Mouse (Mus musculus) hindbrain, postnatal 0 days (tissue): ENCODE data around the gene Rabepk. TPM values are rescaled to one million over a fixed set of nuclear protein-coding genes. Genes with fewer than 3 reads are reported as not detected.

Source experiments
- ATAC-seq: fragments of 200-750 bp; cut with Nextera tagmentation; 2 replicates; pipeline ENCODE4 v1.8.0; 2017; ENCODE audit warnings: mild to moderate bottlenecking, moderate TSS enrichment, moderate library complexity
- DNase-seq: peaks from one replicate; pipeline ENCODE4 v3.0.0-alpha.2; 2015; ENCODE audit warnings: low spot score
- H3K27ac ChIP-seq: fragments of 300-500 bp; sonication (generic); 2 replicates; pipeline ENCODE4 v1.5.1; 2014; ENCODE audit warnings: mild to moderate bottlenecking
- H3K27me3 ChIP-seq: fragments of 300-500 bp; sonication (generic); 2 replicates; pipeline ENCODE4 v1.6.1; 2014; ENCODE audit warnings: low read length, mixed read lengths; ENCODE audit not compliant: insufficient read depth
- H3K36me3 ChIP-seq: fragments of 300-500 bp; sonication (generic); 2 replicates; pipeline ENCODE4 v1.6.1; 2014; ENCODE audit warnings: low read length, mixed read lengths; ENCODE audit not compliant: insufficient read depth
- H3K4me1 ChIP-seq: fragments of 300-500 bp; sonication (generic); 2 replicates; pipeline ENCODE4 v1.6.1; 2014; ENCODE audit warnings: antibody characterized with exemption, low read length, mixed read lengths; ENCODE audit not compliant: insufficient read depth
- H3K4me2 ChIP-seq: fragments of 300-500 bp; sonication (generic); 2 replicates; pipeline ENCODE4 v1.6.1; 2014; ENCODE audit warnings: low read depth, mild to moderate bottlenecking, low read length, moderate library complexity, mixed read lengths
- H3K4me3 ChIP-seq: fragments of 300-500 bp; sonication (generic); 2 replicates; pipeline ENCODE4 v1.5.1; 2014; ENCODE audit warnings: low read length
- H3K9ac ChIP-seq: fragments of 300-500 bp; sonication (generic); replicated peaks from 2 replicates; pipeline ENCODE4 v1.6.1; 2014; ENCODE audit warnings: mild to moderate bottlenecking, low read length, moderate library complexity, mixed read lengths
- H3K9me3 ChIP-seq: fragments of 300-500 bp; sonication (generic); 2 replicates; pipeline ENCODE4 v1.6.1; 2016; ENCODE audit warnings: low read length, mixed read lengths
- CTCF ChIP-seq: IDR thresholded peaks from 2 replicates; pipeline ENCODE4 v1.5.1; 2016; ENCODE audit warnings: antibody characterized with exemption, control low read depth, low read depth
- WGBS: fragments of 180-500 bp; shearing (Covaris S2); extraction: QIAGEN DNeasy Blood & Tissue Kit; methylation state at CpG from one replicate; pipeline ENCODE4 v1.1.7; 2014; 5-methylcytosine and 5-hydroxymethylcytosine counted together
- polyA plus RNA-seq: library from polyadenylated mRNA; unstranded; fragments of >200 nt; fragmentation: Nextera tagmentation; extraction: Ambion mirVana; gene quantifications from 2 replicates; pipeline ENCODE4 v1.2.1, GENCODE M21; 2015
- total RNA-seq: library from RNA; depleted of rRNA; stranded (reverse); fragments of >200 nt; gene quantifications from 2 replicates; pipeline ENCODE4 v1.2.3, GENCODE M21; 2014

Gene Rabepk
- total and polyA plus RNA-seq, 2 experiments from 2014 or later, result 19.0 to 28.8 TPM

DNA sequence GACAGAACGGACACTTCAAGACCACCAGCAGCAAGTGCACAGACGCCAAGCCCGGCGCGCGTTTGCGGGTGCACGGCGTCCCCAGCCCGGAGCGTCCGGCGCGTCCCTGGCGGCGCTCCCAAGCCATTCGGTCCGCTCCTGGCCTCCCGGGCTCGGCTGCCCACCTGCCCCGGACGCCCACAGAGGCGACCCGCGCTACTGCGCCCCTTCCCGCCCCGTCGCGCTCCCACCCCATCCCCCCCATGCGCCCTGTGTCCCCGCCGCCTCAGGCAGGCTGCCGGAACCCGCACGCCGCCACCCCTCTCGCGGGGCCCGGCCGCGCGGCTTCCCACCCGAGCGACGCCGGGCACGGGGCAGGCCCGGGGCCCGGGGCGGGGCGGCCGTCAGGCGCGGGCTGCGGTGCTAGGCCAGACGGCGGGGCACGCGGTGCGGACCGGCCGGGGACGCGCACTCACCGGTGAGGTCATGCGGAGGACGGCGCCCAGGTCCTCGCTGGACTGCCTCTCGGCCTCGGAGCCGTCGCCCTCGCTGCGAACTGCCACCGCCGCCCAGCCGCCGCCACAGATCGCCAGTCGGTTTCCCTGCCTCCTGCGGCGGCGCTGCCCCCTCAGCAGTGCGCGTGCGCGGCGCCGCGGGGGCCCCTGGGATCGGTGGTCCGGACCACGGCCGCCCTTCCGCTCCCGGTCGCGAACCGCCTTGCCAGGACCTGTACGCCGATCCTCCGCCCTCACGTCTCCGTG is 45.7 kb downstream of the Rabepk start:
- Histone ChIP-seq H3K27me3 (no peaks in the 10 kb centered on the region), H3K9me3 (no peaks in the 10 kb centered on the region), H3K4me1 (no peaks in the 10 kb centered on the region), H3K9ac (peak overlapping the region; percentile 98), H3K36me3 (no peaks in the 10 kb centered on the region), H3K4me3 (peak overlapping the region; percentile 92), H3K4me2 (peak overlapping the region; percentile 65), H3K27ac (peak overlapping the region; percentile 89)
- ATAC-seq (peak; percentile 93), DNase-seq (peak; percentile 93)
- 1% methylated on average over 69 of the region's 106 CpGs for WGBS
- no peak for TF ChIP-seq CTCF

DNA sequence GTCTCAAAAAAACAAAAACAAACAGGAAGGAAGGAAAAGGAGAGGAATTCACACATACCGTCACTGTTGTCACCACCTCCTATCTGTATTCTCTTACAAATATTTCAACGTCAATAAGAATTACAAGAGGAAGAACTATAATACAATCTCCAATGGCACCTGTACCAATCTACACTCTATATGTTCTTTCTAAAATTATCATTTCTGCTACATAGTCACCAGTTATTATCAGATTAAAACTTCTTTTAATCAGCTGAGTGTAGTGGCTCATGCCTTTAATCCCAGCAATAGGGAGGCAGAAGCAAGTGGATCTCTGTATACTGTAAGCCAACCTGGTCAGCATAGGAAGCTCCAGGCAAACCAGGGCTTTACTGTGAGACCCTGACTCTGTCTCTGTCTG is 49.5 kb downstream of the Rabepk start:
- DNase-seq (no peak), ATAC-seq (no peak)
- no peak for TF ChIP-seq CTCF
- Histone ChIP-seq H3K36me3 (no peaks in the 10 kb centered on the region), H3K27me3 (no peaks in the 10 kb centered on the region), H3K4me3 (no peak overlapping the region), H3K9me3 (no peaks in the 10 kb centered on the region), H3K4me1 (no peaks in the 10 kb centered on the region), H3K27ac (no peak overlapping the region), H3K9ac (no peak overlapping the region), H3K4me2 (no peak overlapping the region)
- 92% methylated on average over 2 of the region's 2 CpGs for WGBS

DNA sequence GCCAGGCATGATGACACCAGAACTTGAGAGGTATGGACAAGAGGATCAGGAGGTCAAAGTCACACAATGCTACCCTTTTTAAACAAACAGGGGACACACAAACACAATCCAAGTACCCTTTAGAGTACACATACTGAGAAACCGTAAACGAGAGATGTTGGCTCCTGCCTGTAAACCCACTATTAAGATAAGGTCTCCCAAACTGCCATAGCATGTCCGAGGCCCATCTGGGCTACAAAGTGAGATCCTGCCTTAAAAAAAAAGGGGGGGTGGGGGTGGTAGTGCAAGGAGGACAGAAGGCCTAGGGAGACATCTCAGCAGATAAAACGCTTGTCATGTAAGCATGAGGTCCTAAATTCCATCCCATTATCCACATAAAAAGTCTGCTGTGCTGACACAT is 51.2 kb downstream of the Rabepk start:
- 93% methylated on average over 4 of the region's 4 CpGs for WGBS
- TF ChIP-seq CTCF, result no peak
- ATAC-seq, result no peak

DNA sequence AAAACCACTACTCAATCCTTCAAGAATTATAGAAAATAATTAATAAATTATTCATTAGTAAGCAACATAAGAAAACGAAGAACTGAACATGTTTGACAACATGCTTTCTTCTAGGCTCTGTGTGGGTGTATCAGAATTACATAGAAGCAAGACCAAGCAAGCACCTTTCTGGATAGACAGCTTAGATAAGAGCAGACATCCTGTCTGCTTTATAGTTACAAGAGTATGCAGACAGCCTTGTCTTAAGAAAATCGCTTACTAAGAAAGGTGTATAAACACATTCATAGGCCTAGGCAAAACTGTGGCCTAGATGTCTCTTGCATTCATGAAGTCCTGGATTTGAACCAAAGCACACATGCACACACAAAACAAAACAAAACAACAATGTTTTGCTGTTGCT is 54.0 kb downstream of the Rabepk start:
- WGBS, result 92% methylated on average over 2 of the region's 2 CpGs
- H3K4me1 ChIP-seq, result no peaks in the 10 kb centered on the region
- TF ChIP-seq CTCF, result no peak
- ATAC-seq, result no peak
- H3K9me3 ChIP-seq, result no peaks in the 10 kb centered on the region
- no peak overlapping the region for H3K4me3 ChIP-seq
- no peaks in the 10 kb centered on the region for H3K36me3 ChIP-seq
- H3K27ac ChIP-seq, result no peak overlapping the region
- no peaks in the 10 kb centered on the region for H3K27me3 ChIP-seq
- no peak for DNase-seq
- H3K4me2 ChIP-seq, result no peak overlapping the region
- no peak overlapping the region for H3K9ac ChIP-seq

More for the DNA sequence above, 51.2 kb downstream of the Rabepk start:
- Histone ChIP-seq H3K27ac (no peak overlapping the region), H3K9me3 (no peaks in the 10 kb centered on the region), H3K9ac (no peak overlapping the region), H3K27me3 (no peaks in the 10 kb centered on the region), H3K4me1 (no peaks in the 10 kb centered on the region), H3K4me2 (no peak overlapping the region), H3K36me3 (no peaks in the 10 kb centered on the region), H3K4me3 (no peak overlapping the region)
- DNase-seq, result no peak

DNA sequence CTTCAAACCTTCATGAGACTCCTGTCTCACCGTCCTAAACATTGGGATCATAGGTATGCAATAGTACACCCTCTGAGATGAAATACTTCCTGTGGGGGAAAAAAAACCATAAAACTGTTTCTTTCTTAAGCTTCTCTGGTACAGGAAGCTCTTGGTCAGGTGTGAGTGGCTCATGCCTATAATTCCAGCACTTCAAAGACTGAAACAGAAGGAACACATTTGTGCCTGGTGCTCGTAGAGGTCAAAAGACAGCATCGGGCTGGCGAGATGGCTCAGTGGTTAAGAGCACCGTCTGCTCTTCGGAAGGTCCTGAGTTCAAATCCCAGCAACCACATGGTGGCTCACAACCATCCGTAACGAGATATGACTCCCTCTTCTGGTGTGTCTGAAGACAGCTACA is 55.2 kb downstream of the Rabepk start:
- no peak overlapping the region for H3K4me2 ChIP-seq
- no peaks in the 10 kb centered on the region for H3K9me3 ChIP-seq
- ATAC-seq, result no peak
- no peaks in the 10 kb centered on the region for H3K27me3 ChIP-seq
- TF ChIP-seq CTCF, result no peak
- no peak for DNase-seq
- no peaks in the 10 kb centered on the region for H3K4me1 ChIP-seq
- no peaks in the 10 kb centered on the region for H3K36me3 ChIP-seq
- H3K9ac ChIP-seq, result no peak overlapping the region
- WGBS, result 97% methylated on average over 8 of the region's 8 CpGs
- no peak overlapping the region for H3K4me3 ChIP-seq
- H3K27ac ChIP-seq, result no peak overlapping the region

DNA sequence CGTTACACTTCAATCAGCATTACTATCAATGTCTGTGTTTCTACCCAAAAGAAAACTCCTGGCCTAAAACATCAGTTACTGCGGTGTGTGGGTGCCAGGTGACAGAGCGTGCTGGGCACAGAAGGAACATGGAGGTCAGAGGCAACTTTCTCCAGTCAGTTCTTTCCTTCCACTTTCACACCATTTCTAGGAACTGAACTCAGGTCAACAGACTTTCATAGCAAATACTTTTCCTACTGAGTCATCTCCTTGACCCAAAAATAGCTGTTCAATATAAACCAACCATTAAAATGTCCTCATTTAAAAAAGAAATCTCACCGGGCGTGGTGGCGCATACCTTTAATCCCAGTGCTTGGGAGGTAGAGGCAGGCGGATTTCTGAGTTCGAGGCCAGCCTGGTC is 57.0 kb downstream of the Rabepk start:
- no peak overlapping the region for H3K4me3 ChIP-seq
- no peak for TF ChIP-seq CTCF
- H3K9ac ChIP-seq, result no peak overlapping the region
- H3K9me3 ChIP-seq, result no peaks in the 10 kb centered on the region
- WGBS, result 93% methylated on average over 8 of the region's 8 CpGs
- DNase-seq, result no peak
- H3K27ac ChIP-seq, result no peak overlapping the region
- H3K36me3 ChIP-seq, result no peaks in the 10 kb centered on the region
- no peak overlapping the region for H3K4me2 ChIP-seq
- ATAC-seq, result no peak
- H3K27me3 ChIP-seq, result no peaks in the 10 kb centered on the region
- H3K4me1 ChIP-seq, result no peaks in the 10 kb centered on the region

DNA sequence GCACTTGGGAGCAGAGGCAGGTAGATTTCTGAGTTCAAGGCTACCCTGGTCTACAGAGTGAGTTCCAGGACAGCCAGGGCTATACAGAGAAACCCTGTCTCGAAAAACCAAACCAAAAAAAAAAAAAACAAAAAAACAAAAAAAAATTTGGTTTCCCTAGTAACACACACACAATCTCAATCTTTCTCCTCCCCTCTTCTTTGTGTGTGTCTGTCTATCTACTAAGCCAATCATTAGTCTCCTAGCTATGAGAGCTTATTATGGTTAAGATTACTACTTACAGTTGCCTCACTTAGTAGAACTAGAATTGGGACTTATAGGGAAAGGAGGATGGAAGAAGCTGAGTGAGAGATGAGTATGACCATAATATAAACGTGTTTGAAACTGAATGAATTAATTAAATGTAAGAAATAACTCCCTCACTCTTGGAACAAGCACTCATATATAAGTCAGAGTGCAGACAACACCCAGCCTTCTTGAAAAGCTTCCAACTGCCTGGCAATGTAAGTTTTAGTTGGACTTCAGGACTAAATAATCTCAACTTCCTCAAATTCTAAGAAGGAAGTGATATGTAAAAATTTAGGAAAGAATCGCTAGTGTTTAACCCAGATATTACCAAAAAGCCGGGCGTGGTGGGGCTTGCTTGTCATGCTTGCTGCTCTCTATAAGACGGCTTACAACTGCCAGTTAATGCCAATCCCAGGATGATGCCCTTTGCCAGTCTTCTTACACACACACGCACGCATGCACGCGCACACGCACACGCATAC is 58.1 kb downstream of the Rabepk start:
- Histone ChIP-seq H3K36me3 (no peaks in the 10 kb centered on the region), H3K4me3 (no peak overlapping the region), H3K4me2 (no peak overlapping the region), H3K27ac (no peak overlapping the region), H3K9ac (no peak overlapping the region), H3K4me1 (no peaks in the 10 kb centered on the region), H3K9me3 (no peaks in the 10 kb centered on the region), H3K27me3 (no peaks in the 10 kb centered on the region)
- 89% methylated on average over 12 of the region's 12 CpGs for WGBS
- TF ChIP-seq CTCF, result no peak
- no peak for DNase-seq
- ATAC-seq, result no peak
